Mouse (Mus musculus): ENCODE measurements at regions not wholly inside any gene's neighbourhood (a gene's known extent, or its start where the extent isn't known, plus 50 kb on each side); places are given as distances from the start of the nearest gene placed in this dataset.

- no peak for TF ChIP-seq CTCF (IDR thresholded peaks at IDR 0.05; ENCODE audit: low read depth)
- peak; percentile 87 for TF ChIP-seq EP300 (IDR thresholded peaks at IDR 0.05; ENCODE audit: low read depth)
These were observed 57.9 kb upstream of the Runx1 start for GRCm38 (mm10) chr16:92883821-92884272.
